Mouse (Mus musculus): ENCODE data around the gene Tab3.

Tab3 gene

DNA sequence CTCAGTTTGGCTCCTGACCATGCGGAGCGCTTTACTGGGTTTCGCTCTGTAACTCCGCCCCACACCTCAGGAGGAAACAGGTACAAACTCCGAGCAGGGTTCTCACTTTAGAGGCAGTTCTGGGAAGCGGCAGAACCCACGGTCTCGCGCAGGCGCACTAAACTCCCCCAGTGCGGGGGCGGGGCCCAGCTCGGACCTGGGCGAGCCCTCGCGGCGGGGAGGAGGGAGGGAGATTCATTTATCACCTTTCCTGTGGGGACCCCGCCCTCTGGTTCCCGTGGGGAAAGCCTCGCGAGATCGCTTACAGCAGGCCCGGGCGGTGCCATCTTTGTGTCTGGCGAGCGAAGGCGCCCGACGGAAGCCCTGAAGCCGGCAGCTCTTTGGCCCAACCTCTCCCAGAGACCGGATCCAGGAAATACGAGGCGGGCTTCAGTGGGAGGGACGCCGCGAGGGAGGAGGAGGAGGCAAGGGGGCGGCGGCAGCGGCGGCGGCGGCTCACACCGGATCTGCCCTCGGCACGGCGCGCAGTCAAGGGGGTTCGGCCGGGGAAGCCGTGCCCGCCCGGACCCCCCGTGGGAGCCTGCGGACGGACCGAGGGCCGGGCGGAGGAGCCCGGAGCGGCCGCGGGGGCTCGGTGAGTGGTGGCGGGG lies at the start of gene Tab3:
Tab3 (plus strand) TSS at position 491 of the 650 bp plus-strand sequence.
- DNase-seq (ENCODE audit: inconsistent age in 2 of 2, low spot score in 1 of 2): peak; percentile 97 to 98

DNA sequence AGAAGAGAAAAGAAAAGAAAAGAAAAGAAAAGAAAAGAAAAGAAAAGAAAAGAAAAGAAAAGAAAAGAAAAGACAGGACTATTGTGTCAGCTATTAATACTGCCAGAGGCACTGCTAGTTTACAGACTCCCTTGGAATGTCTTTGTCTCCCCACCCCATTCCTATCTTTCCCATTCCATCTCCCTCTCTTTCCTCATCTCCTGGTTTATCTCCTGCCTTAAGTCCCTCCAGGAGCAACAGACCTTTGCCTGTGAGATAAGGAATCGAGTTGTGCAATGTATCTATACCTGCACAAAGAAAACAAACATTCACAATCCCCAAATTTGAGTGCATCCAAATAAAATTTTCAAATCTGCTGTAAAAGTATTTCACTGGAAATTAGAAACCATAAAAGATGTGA lies 48.3 kb upstream of the Tab3 start:
- no peak for DNase-seq (ENCODE audit: inconsistent age in 2 of 2, low spot score in 1 of 2)

DNA sequence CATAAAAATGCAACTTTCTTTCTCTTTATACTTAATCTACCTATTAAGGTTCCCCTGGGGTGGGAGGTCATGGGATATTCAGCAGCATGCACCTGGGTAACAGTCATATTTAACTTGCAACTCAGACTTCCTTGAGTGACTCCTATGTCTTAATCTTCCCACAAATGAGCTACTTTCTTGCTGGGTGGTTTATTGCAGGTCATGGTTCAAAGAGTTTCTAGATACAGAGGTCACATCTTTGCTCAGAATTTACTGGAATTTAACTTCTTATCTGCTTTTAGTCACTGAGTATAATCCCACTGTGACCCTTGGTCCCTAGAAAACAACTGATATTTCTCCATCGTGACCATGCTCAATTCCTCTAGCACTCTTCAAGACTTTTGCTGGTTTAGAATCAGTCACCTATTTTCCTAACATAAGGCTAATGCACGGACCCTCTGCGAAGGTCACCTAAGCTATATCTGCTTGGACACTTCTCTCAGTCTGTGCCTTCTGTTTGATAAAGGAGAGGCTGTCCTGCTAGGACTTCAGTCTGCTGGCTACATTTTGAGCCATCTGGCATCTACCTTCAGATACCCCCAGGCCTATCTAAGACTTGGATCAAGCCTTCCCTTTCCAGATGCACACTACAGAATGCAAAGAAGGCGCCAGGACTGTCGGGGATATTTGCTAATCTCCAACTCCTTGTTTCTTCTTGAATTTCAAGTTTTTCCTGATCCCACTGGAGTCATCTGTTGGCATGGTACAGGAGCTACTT lies 47.4 kb upstream of the Tab3 start:
- DNase-seq (ENCODE audit: inconsistent age in 2 of 2, low spot score in 1 of 2): no peak

- DNase-seq (ENCODE audit: inconsistent age in 2 of 2, low spot score in 1 of 2): no peak
Observed at GRCm38 (mm10) chrX:85558931-85559330, 14.9 kb upstream of the Tab3 start.

GRCm38 (mm10) chrX:85566256-85566655 lies 7.6 kb upstream of the Tab3 start:
- no peak for DNase-seq (ENCODE audit: inconsistent age in 2 of 2, low spot score in 1 of 2)

DNA sequence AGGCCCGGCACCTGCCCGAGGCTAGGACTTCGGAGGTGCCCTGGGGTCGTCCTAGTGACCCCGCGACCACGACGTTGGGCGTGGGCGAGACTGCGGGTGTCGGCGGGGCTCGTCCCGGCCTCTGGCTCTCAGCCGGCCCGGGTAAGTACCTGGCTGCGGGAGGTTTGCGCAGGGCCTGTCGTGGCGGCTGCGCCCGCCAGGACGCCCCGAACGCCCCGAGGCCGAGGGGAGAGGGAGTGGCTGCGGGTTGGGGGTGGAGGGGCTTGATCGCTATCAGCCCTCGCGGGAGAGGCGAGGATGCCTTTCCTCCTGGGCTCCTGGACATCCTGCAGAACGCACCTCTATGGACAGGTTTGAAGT lies 340 bp downstream of the Tab3 start:
- no peak for DNase-seq (ENCODE audit: inconsistent age in 2 of 2, low spot score in 1 of 2)

DNA sequence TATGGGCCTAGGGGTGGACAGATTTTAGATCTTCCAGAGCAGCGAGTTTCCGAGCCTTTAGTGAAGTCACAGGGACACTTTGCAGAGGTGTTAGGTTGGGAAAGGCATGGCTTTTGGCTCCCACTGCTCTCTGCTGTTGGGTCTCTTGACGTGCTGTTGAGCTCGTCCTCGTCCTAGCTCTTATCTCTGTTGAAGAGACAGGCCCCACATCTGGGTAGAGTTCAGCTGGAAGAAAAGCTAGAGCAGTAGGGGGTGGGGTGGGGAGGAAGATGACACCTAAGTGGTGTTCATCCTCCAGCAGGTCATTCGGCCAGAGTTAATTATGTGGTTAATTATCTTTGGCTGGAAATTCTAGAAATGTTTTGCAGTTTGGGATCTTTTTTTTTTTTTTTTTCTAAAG lies 2.5 kb downstream of the Tab3 start:
- DNase-seq (ENCODE audit: inconsistent age in 2 of 2, low spot score in 1 of 2): no peak

DNA sequence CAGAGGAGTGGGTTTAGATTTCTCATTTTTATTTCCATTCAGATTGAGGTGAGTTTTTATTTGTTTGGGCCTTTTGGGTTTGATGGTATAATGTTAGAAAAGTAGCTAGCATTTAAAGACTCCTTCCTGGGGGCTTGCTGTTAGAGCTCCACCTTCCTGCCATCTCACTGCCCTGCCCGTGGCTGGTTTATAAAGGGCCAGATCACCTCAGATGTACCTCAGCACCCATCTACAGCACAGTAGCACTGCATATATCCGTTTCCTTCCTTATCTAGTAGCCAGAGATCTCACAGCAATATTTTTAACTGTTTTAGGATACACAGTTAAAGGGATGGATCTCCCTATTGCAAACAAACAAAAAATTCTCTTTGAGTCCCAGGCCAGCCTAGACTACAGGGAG lies 6.9 kb downstream of the Tab3 start:
- no peak for DNase-seq (ENCODE audit: inconsistent age in 2 of 2, low spot score in 1 of 2)

- no peak for DNase-seq (ENCODE audit: inconsistent age in 2 of 2, low spot score in 1 of 2)
Observed at GRCm38 (mm10) chrX:85582517-85582916, 8.7 kb downstream of the Tab3 start.

DNA sequence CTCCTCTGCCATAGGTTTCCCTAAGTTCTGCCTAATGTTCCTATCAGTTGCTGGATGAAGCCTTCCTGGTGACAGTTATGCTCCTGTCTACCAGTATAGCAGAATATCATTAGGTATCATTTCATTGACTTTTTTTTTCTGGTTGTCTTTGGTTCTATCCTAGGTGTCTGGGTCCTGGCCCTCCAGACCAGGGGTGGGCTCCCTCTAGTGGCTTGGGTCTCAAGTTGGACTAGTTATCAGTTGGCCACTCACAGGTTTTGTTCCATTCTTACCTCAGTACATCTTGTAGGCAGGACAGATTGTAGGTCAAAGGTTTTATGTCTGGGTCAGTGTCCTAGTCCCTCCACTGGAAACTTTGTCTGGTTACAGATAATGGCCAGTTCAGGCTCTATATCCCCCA lies 11.8 kb downstream of the Tab3 start:
- no peak for DNase-seq (ENCODE audit: inconsistent age in 2 of 2, low spot score in 1 of 2)

DNA sequence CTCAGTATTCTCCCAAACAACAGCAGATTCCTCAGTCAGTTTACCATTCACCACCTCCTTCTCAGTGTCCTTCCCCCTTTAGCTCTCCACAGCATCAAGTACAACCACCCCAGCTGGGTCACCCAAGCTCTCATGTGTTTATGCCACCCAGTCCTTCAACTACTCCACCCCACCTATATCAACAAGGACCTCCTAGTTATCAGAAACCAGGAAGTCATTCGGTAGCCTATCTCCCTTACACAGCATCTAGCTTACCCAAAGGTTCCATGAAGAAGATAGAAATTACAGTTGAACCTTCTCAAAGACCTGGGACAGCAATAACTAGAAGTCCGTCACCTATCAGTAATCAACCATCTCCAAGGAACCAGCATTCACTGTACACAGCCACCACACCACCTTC lies 40.9 kb downstream of the Tab3 start:
- no peak for DNase-seq (ENCODE audit: inconsistent age in 2 of 2, low spot score in 1 of 2)

GRCm38 (mm10) chrX:85646204-85646777 lies 72.5 kb downstream of the Tab3 start:
- peak; percentile 2 to 62 for DNase-seq (ENCODE audit: inconsistent age in 2 of 2, low spot score in 1 of 2)

DNA sequence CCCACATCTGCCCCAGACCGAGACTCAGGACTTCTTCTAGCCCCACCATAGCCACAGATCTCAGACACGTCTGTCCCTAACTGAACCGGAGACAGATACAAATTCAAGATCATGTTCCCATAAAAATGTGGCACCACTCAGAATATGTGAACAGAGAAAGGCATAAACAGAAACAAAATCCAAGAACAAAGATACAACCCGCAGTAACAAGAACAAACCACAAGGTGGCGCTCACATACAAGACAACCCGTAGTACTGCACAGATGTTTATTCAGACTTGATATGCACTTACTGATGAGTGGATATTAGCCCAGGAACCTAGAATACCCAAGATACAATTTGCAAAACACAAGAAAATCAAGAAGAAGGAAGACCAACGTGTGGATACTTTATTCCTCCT lies 103.0 kb downstream of the Tab3 start:
- DNase-seq (ENCODE audit: inconsistent age in 2 of 2, low spot score in 1 of 2): peak; percentile 24 to 72

DNA sequence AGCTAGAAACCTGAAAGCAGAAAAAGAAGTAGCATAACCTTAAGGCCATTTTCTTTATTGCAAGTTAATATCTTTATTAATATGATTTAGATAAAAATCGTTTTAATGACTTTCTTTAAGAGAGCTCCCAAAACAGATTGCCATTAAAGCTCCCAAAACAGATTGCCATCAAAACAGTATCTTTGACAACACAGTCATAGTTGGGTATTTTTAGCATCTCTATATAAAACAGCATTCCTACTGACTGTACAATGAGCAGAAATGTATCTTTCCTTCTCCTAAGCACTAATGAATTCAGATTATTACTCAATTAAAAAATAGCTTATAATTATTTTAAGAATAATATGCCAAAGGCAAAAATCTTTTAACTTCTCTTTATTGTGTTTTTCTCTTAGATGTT lies 108.3 kb downstream of the Tab3 start:
- no peak for DNase-seq (ENCODE audit: inconsistent age in 2 of 2, low spot score in 1 of 2)

DNA sequence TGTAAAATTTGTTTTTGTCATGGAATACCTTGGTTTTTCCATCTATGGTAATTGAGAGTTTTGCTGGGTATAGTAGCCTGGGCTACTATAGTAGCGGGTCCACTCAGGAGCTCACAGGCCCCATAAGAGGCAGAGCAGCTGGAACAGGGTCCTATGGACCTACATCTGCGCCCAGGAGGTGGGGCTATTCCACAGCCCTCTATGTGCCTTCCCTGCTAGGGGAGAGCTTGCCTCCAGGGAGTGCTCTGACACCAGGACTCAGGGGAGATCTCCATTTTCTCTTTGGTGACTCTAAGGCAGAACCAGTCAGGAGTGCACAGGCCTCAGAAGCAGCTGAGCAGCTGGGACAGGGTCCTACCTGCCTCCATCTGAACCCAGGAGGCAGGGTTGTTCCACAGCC lies 109.9 kb downstream of the Tab3 start:
- no peak for DNase-seq (ENCODE audit: inconsistent age in 2 of 2, low spot score in 1 of 2)
